Mouse (Mus musculus): ENCODE results near the gene Slc13a2. TPM values are rescaled to one million over a fixed set of nuclear protein-coding genes. Genes with fewer than 3 reads are reported as not detected.

Gene Slc13a2
- total RNA-seq, 1 experiment: 0.13 TPM

DNA sequence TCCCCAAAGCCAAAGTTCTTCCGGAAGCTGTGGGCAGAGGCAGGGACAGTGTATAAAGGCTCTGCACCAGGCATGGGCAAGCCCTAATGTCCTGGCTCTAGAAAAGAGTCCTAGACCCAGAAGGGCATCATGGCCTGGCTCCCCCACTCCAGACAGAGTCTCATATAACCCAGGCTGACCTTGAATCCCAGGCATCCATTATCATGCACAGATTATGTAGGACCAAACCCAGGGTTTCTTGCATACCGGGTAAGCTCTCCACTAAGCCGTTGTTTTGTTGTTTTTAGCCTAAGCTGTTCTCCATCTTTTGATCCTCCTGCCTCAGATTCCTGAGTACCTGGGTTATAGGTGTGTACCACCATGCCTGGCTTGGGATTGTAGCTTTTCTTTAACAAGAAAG lies 21.1 kb downstream of the Slc13a2 start:
- peaks cover 3 to 27% of the 10 kb centered on the region in 2 experiments; a peak in 2 of 4 replicates for H3K4me1 ChIP-seq (ENCODE audit: control insufficient read depth in 2 of 2, insufficient read depth in 2 of 2, low read length in 2 of 2, poor library complexity in 1 of 2)
- no peak for TF ChIP-seq HCFC1 (IDR thresholded peaks at IDR 0.05; ENCODE audit: borderline replicate concordance, insufficient read depth, low read length)
- no peak for TF ChIP-seq CHD2 (IDR thresholded peaks at IDR 0.05; ENCODE audit: low read depth, low read length)
- TF ChIP-seq MAFK (IDR thresholded peaks at IDR 0.05; ENCODE audit: insufficient read depth, low read depth, low read length): no peak
- TF ChIP-seq ZC3H11A (IDR thresholded peaks at IDR 0.05; ENCODE audit: borderline replicate concordance, low read depth, low read length): no peak
- no peak for TF ChIP-seq ZNF384 (IDR thresholded peaks at IDR 0.05; ENCODE audit: low read depth, low read length)
- no peak overlapping the region for H3K9ac ChIP-seq (ENCODE audit: insufficient read depth, low read depth, low read length, poor library complexity, severe bottlenecking)
- H3K36me3 ChIP-seq (ENCODE audit: control insufficient read depth, insufficient read depth, low read length, poor library complexity, severe bottlenecking): no peaks in the 10 kb centered on the region
- no peak for DNase-seq (ENCODE audit: low read depth, low spot score)
- no peaks in the 10 kb centered on the region for H3K9me3 ChIP-seq (ENCODE audit: control insufficient read depth, insufficient read depth, low read depth, low read length)
- no peak overlapping the region for H3K4me3 ChIP-seq (ENCODE audit: insufficient read depth in 1 of 2, low read depth in 1 of 2, low read length in 2 of 2, poor library complexity in 1 of 2, severe bottlenecking in 1 of 2)
- in situ Hi-C loops (cut with MboI; ENCODE audit: low sequenced_read_pairs in 2 of 2, unreplicated experiment in 2 of 2): no loop called here
- no peak overlapping the region for H3K27ac ChIP-seq (ENCODE audit: insufficient read depth, low read depth, low read length, poor library complexity, severe bottlenecking)

GRCm38 (mm10) chr11:78399680-78400079 lies 22.3 kb downstream of the Slc13a2 start:
- peak; percentile 79 for DNase-seq (ENCODE audit: low read depth, low spot score)
- Histone ChIP-seq H3K9me3 (ENCODE audit: control insufficient read depth, insufficient read depth, low read depth, low read length) (no peaks in the 10 kb centered on the region), H3K4me3 (ENCODE audit: insufficient read depth in 1 of 2, low read depth in 1 of 2, low read length in 2 of 2, poor library complexity in 1 of 2, severe bottlenecking in 1 of 2) (no peak overlapping the region), H3K27ac (ENCODE audit: insufficient read depth, low read depth, low read length, poor library complexity, severe bottlenecking) (no peak overlapping the region), H3K36me3 (ENCODE audit: control insufficient read depth, insufficient read depth, low read length, poor library complexity, severe bottlenecking) (no peaks in the 10 kb centered on the region), H3K4me1 (ENCODE audit: control insufficient read depth in 2 of 2, insufficient read depth in 2 of 2, low read length in 2 of 2, poor library complexity in 1 of 2) (peaks cover 3 to 29% of the 10 kb centered on the region in 2 experiments; a peak in 2 of 4 replicates), H3K9ac (ENCODE audit: insufficient read depth, low read depth, low read length, poor library complexity, severe bottlenecking) (no peak overlapping the region)
- TF ChIP-seq ZC3H11A (IDR thresholded peaks at IDR 0.05; ENCODE audit: borderline replicate concordance, low read depth, low read length): peak; percentile 79; the same call in 1 of the 2 replicates
- no peak for TF ChIP-seq CHD2 (IDR thresholded peaks at IDR 0.05; ENCODE audit: low read depth, low read length)
- TF ChIP-seq ZNF384 (IDR thresholded peaks at IDR 0.05; ENCODE audit: low read depth, low read length): no peak
- TF ChIP-seq MAFK (IDR thresholded peaks at IDR 0.05; ENCODE audit: insufficient read depth, low read depth, low read length): no peak
- in situ Hi-C loops (cut with MboI; ENCODE audit: low sequenced_read_pairs in 2 of 2, unreplicated experiment in 2 of 2): loop anchor here in 1 of 2 experiments (5.0 kb wide), 1 partner anchor 37 kb away; no protein-coding TSS in a partner anchor

- in situ Hi-C loops (cut with MboI; ENCODE audit: low sequenced_read_pairs in 2 of 2, unreplicated experiment in 2 of 2): loop anchor here in 1 of 2 experiments (5.0 kb wide), 1 partner anchor 36 kb away; no protein-coding TSS in a partner anchor
- TF ChIP-seq HCFC1 (IDR thresholded peaks at IDR 0.05; ENCODE audit: borderline replicate concordance, insufficient read depth, low read length) (no peak), MAFK (IDR thresholded peaks at IDR 0.05; ENCODE audit: insufficient read depth, low read depth, low read length) (no peak), CHD2 (IDR thresholded peaks at IDR 0.05; ENCODE audit: low read depth, low read length) (no peak), ZNF384 (IDR thresholded peaks at IDR 0.05; ENCODE audit: low read depth, low read length) (no peak), ZC3H11A (IDR thresholded peaks at IDR 0.05; ENCODE audit: borderline replicate concordance, low read depth, low read length) (no peak)
These were observed 23.8 kb downstream of the Slc13a2 start for GRCm38 (mm10) chr11:78398212-78398611.

DNA sequence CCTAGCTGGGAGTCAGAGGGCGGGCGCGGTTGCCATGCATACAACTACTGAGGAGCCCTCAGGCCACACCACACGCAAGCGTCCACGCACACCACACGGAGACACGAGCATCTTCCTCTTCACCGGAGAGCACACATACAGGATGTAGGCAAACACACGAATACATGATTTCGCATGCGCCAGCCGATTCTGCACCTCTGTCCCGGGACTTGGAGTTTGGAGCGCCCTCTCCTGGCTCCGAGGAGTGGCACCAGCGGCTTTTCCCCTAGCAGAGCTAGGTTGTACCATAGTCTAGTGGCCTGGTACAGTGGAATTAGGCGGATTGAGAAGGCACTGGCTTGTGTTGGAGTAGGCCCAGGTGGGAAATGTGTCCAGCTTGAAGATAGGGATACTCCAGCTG lies 24.6 kb downstream of the Slc13a2 start:
- Histone ChIP-seq H3K4me1 (ENCODE audit: control insufficient read depth in 2 of 2, insufficient read depth in 2 of 2, low read length in 2 of 2, poor library complexity in 1 of 2) (peaks cover 3 to 32% of the 10 kb centered on the region in 2 experiments; a peak in 2 of 4 replicates), H3K27ac (ENCODE audit: insufficient read depth, low read depth, low read length, poor library complexity, severe bottlenecking) (no peak overlapping the region), H3K36me3 (ENCODE audit: control insufficient read depth, insufficient read depth, low read length, poor library complexity, severe bottlenecking) (no peaks in the 10 kb centered on the region), H3K9me3 (ENCODE audit: control insufficient read depth, insufficient read depth, low read depth, low read length) (no peaks in the 10 kb centered on the region), H3K9ac (ENCODE audit: insufficient read depth, low read depth, low read length, poor library complexity, severe bottlenecking) (peak overlapping the region; percentile 65; the same call in 1 of the 2 replicates), H3K4me3 (ENCODE audit: insufficient read depth in 1 of 2, low read depth in 1 of 2, low read length in 2 of 2, poor library complexity in 1 of 2, severe bottlenecking in 1 of 2) (peak overlapping the region; percentile 43 to 63)
- TF ChIP-seq MAFK (IDR thresholded peaks at IDR 0.05; ENCODE audit: insufficient read depth, low read depth, low read length) (no peak), ZC3H11A (IDR thresholded peaks at IDR 0.05; ENCODE audit: borderline replicate concordance, low read depth, low read length) (no peak; the same call in 1 of the 2 replicates), ZNF384 (IDR thresholded peaks at IDR 0.05; ENCODE audit: low read depth, low read length) (no peak), CHD2 (IDR thresholded peaks at IDR 0.05; ENCODE audit: low read depth, low read length) (no peak), HCFC1 (IDR thresholded peaks at IDR 0.05; ENCODE audit: borderline replicate concordance, insufficient read depth, low read length) (no peak)
- in situ Hi-C loops (cut with MboI; ENCODE audit: low sequenced_read_pairs in 2 of 2, unreplicated experiment in 2 of 2): loop anchor here in 1 of 2 experiments (5.0 kb wide), 1 partner anchor 35 kb away; no protein-coding TSS in a partner anchor
- peak; percentile 77 for DNase-seq (ENCODE audit: low read depth, low spot score)

More at GRCm38 (mm10) chr11:78398212-78398611, 23.8 kb downstream of the Slc13a2 start:
- DNase-seq (ENCODE audit: low read depth, low spot score): no peak
- Histone ChIP-seq H3K27ac (ENCODE audit: insufficient read depth, low read depth, low read length, poor library complexity, severe bottlenecking) (no peak overlapping the region), H3K4me1 (ENCODE audit: control insufficient read depth in 2 of 2, insufficient read depth in 2 of 2, low read length in 2 of 2, poor library complexity in 1 of 2) (peaks cover 3 to 32% of the 10 kb centered on the region in 2 experiments; a peak in 2 of 4 replicates), H3K36me3 (ENCODE audit: control insufficient read depth, insufficient read depth, low read length, poor library complexity, severe bottlenecking) (no peaks in the 10 kb centered on the region), H3K9me3 (ENCODE audit: control insufficient read depth, insufficient read depth, low read depth, low read length) (no peaks in the 10 kb centered on the region), H3K4me3 (ENCODE audit: insufficient read depth in 1 of 2, low read depth in 1 of 2, low read length in 2 of 2, poor library complexity in 1 of 2, severe bottlenecking in 1 of 2) (no peak overlapping the region), H3K9ac (ENCODE audit: insufficient read depth, low read depth, low read length, poor library complexity, severe bottlenecking) (no peak overlapping the region)
